Mouse (Mus musculus): ENCODE results near the gene Mrpl17. TPM values are rescaled to one million over a fixed set of nuclear protein-coding genes. Genes with fewer than 3 reads are reported as not detected.
"Not testable (repeated sequence)": the region's sequence is repeated elsewhere in the genome, so short reads cannot be mapped to it uniquely, and the experiment has no call there.

The Mrpl17 gene
- 100 to 1,000 TPM in 2 of 4 experiments, 10 to 100 TPM in 2; 91.3 to 108 (median 100) TPM for total RNA-seq (2022)

DNA sequence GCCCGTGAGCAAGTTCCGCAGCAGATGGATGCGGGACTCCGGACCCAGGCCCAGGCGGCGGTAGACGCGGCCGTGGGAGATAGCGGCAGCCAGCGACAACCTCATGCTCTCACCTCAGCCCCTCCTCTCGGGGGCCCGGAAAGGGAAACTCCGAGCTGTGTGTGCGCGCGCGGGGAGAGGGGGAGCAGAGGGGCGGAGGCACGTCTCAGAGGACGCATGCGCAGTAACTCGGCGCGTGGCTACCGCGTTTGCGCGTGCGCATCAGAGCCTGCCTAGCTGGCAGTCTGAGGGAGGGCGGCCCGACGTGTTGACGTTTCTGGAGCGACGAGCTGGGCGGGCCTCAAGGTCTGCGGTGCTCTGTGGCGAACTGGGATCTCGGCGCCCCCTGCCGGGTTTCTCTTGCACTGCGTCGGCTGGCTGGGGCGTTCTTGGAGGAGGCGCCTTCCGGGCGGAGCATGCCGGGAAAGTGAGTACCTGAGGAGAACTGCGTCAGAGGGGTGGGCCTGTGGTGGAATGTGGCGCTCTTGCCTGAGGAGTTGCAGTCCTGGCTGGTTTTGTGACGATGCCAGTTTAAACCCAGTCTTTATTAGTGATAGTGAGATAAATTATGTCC lies at the start of gene Mrpl17:
Mrpl17 (minus strand) TSS at position 223 of the 613 bp plus-strand sequence.
- peak; percentile 100 for DNase-seq (ENCODE audit: low spot score in 2 of 2)

- DNase-seq (ENCODE audit: low spot score in 2 of 2), result not testable (repeated sequence)
Observed at GRCm38 (mm10) chr7:105855718-105856560, 45.0 kb upstream of the Mrpl17 start.

GRCm38 (mm10) chr7:105824281-105824680 lies 13.4 kb upstream of the Mrpl17 start:
- no peak for DNase-seq (ENCODE audit: low spot score in 2 of 2)

- DNase-seq (ENCODE audit: low spot score in 2 of 2), result no peak
Observed at GRCm38 (mm10) chr7:105818483-105818882, 7.6 kb upstream of the Mrpl17 start.

DNA sequence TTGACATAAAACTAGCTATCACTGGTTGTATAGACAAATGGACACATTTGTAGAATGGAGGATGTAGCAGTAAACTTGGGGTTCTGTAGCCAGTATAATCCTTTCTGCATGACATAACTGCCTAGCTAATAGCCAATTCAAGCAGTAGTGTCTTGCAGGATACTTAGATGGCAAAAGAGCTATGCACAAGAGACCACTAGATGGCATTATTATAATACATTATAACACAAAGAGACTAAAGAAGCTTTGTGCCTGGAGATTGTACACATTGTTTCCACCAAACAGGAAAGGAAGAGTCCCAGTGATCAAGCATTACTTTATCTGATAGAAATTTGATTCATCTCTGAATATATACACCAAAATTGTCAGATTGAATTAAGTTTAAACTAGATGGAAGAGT lies 5.8 kb upstream of the Mrpl17 start:
- no peak for DNase-seq (ENCODE audit: low spot score in 2 of 2)

- no peak for DNase-seq (ENCODE audit: low spot score in 2 of 2)
Observed at GRCm38 (mm10) chr7:105813326-105813725, 2.4 kb upstream of the Mrpl17 start.

GRCm38 (mm10) chr7:105812566-105812965 lies 1.7 kb upstream of the Mrpl17 start:
- DNase-seq (ENCODE audit: low spot score in 2 of 2), result no peak

DNA sequence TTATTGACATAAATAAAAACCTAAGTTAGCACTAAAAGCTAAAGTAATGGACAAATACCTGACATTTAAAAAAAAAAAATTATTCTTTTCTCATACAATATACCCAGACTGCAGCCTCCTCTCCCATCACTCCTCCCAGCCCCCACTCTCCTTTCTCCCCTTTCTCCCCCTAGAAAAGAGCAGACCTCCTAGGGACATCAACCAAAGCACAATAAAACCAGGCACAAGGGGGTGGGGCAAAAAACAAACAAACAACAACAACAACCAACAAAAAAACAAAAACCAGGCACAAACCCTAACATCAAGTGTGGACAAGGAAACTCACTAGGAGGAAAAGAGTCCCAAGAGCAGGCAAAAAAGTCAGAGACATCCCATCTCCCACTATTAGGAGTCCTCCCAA lies 617 bp upstream of the Mrpl17 start:
- DNase-seq (ENCODE audit: low spot score in 2 of 2), result no peak

DNA sequence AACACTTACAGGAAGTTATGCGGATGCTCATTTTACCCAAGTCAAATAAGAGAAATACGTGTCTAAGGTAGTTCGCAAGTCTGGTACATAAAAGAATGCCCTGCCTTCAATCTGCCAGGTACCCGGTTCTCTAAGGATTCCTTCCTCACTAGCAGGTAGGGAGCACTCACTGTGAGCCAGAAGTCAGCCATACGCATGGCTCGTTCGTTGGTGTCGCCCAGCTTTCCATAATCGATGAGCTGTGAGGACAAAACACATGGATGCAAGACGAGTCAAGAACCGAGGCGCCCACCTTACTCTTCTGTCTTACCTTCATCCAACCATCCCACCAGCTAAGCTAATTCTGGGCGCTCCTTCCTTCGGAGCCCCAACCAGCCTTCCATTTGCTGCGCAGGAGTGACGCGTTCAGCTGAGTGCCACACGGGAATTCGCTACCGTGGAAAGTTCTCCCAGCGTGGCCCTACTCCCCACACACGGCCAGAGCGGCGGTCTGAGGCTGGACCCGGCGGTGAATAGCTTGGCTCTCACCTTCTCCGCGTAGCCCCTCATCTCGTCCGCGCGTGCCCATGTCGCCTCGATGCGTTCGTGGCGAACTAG lies 521 bp downstream of the Mrpl17 start:
- peak in 1 of 2 experiments; percentile 33 for DNase-seq (ENCODE audit: low spot score in 2 of 2)

DNA sequence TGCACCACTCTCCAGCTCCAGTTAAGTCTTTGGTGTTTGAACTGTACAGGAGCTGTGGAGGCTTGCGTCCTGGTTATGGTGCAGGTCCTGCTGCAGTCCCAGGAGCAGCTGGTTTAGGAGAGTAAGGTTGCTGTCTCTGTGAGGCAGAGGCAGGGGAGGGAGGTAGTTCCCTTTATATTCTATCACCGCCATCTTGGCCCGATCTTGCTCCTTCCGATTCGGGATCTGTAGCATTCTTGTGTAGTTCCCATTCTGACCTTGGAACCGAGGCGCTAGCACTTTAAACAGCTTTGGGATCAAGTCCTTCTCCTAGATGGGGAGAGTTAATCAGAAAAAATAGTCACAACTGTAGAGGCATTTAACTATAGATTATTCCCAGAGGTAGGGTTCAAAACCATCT lies 1.1 kb downstream of the Mrpl17 start:
- DNase-seq (ENCODE audit: low spot score in 2 of 2), result no peak

DNA sequence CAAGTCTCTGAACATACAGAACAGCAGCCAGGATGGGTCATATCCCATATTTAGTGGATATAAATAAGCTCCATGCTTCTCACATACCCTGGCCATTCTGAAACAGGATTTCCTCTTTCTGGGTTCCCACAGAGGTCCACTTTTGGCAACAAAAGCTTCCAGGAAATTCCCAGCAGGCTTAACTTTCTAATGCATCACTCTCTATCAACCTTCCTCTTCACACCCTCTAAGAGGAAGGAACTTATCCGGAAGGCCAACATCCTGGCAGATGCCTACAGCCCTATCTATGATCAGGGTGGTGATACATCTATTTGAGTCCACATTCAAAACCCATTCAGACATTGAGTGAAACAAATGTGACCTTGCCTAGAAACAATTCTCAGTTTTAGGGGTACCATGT lies 2.5 kb downstream of the Mrpl17 start:
- DNase-seq (ENCODE audit: low spot score in 2 of 2), result no peak

DNA sequence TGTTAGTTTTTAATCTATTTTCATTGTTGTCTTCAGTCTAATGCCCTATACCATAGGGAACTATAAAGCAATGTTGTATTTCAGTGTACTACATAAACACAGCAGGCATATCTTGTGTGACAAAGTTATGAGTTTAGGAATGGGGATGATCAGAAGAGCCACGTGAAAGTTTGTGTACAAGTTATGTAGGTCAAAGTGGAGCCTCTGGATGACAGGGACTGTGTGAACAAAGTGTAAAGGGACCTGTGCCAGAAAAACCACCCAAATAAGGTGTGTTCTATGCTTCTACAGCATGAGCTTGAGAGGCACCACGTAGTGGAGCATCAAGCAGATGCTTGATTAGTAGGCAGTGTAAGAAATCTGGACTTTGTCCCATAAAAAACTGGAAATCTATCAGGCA lies 4.2 kb downstream of the Mrpl17 start:
- DNase-seq (ENCODE audit: low spot score in 2 of 2), result no peak

DNA sequence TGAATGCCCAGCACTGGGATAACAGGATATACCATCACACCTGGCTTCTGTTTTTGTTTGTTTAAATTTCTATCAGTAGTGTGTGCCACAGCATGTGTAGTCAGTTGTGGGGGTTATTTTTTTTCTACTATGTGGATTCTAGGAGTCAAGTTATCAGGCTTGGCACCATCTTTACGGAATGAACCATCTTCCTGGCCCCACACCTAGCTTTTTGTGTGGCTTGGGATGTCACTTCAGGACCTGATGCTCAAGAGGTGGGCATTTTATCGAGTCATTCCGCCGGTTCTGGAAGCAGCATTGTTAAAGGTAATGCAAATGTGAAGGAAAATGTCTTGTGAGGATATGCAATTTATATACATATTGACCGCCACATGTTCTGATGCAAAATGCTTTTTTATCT lies 4.8 kb downstream of the Mrpl17 start:
- no peak for DNase-seq (ENCODE audit: low spot score in 2 of 2)

DNA sequence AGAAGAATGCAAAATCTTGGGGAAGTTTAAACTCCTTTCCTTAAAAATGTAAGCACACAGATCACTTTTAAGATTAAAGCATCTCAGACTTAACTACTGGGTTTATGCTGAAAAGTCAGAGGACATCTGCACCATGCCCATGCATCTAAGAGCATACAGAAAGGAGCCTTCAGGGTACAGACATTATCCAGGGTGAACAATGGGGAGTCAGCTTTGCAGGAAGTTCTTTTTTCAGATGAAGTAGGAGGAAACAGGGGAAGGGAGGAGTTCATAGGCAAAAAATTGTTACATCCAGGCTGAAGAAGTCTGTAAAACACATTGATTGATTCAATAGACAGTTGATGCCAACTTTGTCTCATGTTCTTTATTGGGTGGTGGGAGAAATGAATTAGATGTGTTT lies 7.5 kb downstream of the Mrpl17 start:
- no peak for DNase-seq (ENCODE audit: low spot score in 2 of 2)

- DNase-seq (ENCODE audit: low spot score in 2 of 2), result no peak
Observed at GRCm38 (mm10) chr7:105802771-105803170, 8.1 kb downstream of the Mrpl17 start.

DNA sequence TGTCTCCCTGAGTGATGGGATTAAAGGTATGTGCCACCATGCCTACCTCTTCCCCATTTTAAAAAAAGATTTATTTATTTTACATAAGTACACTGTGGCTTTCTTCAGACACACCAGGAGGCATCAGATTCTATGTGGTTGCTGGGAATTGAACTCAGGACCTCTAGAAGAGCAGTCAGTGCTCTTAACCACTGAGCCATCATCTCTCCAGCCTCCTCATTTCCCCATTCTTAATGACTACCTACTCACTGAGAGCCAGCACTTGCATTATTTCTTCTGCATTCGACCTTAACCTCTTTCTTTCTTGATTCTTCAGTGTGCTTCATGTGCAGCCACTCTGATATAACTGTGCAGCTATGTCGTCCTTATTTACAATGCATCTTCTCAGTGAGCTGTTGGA lies 8.6 kb downstream of the Mrpl17 start:
- no peak for DNase-seq (ENCODE audit: low spot score in 2 of 2)

GRCm38 (mm10) chr7:105796972-105797371 lies 13.9 kb downstream of the Mrpl17 start:
- no peak for DNase-seq (ENCODE audit: low spot score in 2 of 2)

DNA sequence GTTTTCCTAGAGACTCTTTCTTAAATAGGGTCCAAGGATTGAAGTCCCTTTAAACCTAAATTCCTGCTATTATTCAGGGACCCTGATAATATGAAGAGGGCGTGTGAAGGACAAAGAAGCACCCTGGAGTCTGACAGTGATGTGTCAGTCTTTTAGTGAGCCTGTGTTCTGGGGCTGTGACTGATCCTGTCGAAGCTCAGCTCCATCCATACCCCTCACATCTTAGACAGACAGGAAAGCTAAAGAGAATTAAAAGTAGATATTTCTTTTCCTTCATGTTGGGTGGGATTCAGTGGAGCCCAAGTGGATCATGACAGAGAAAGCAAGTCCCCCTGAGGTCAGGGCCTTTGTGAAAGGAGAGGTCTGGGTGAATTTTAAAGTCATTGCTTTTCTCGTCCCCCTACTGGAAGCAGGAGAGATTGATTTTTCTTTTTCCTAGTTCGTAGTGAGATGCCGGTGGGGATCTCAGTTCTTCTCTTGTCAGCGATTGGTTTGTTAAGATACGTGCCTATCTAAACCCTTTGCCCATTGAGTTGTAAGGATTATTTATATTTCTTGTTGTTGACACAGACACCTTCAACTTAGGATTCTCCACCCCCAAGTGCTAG lies 15.0 kb downstream of the Mrpl17 start:
- DNase-seq (ENCODE audit: low spot score in 2 of 2), result no peak

DNA sequence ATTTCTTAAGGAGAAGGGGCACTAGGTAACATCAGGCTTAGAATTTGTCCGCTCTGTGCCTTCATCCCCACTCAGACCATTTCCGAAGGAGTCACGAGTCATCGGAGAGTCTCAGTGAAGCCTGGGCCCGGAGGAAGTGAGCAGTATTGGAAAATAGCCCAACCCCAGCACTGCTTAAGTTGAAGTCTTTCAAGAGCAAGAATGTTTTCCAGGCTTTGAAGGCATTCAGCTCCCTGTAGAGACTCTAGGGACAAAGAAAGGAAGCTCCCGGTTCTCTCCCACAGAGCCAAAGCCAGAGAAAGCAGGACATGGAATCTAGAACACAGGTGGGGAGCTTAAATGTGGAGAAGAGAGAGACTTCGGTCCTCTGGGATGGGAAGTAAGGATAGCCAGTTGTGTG lies 17.2 kb downstream of the Mrpl17 start:
- DNase-seq (ENCODE audit: low spot score in 2 of 2), result no peak

DNA sequence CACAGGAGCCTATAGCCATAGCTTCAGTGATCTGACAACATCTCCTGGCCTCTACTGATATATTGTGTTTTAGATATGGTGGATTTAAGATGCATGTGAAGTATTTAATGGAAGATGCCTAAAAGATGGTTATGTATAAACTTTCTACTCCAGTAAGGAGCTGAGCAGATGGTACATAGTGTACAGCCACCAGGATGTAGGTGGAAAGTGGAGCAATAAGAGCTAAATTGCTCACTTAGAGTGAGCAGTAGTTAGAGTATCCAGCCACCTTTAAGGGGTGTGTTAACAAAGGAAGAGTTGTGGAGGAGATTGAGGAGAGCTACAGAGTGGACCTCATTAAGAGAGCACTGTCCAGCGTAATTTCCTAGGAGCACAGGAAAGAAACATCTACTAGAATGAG lies 19.8 kb downstream of the Mrpl17 start:
- no peak for DNase-seq (ENCODE audit: low spot score in 2 of 2)

- no peak for DNase-seq (ENCODE audit: low spot score in 2 of 2)
Observed at GRCm38 (mm10) chr7:105787285-105788140, 23.4 kb downstream of the Mrpl17 start, which contains the start of gene Dchs1. Dchs1 (minus strand) TSS chr7:105787654.
